Mouse (Mus musculus) adrenal gland, postnatal 10 days (tissue): ENCODE results near the gene Gucy2e. TPM values are rescaled to one million over a fixed set of nuclear protein-coding genes. Genes with fewer than 3 reads are reported as not detected.
A peak's percentile ranks its signal among the peaks of the same experiment; 100 is the strongest.

Experiments used
- DNase-seq: peaks from one replicate; pipeline ENCODE4 v3.0.0; 2021; ENCODE audit warnings: mixed read lengths
- total RNA-seq, 2 experiments: library from RNA; stranded (reverse); gene quantifications; 2 replicates each; pipeline ENCODE4 v1.2.3; 2021

The Gucy2e gene
- total RNA-seq, 2 experiments from 2014 or later: not detected

DNA sequence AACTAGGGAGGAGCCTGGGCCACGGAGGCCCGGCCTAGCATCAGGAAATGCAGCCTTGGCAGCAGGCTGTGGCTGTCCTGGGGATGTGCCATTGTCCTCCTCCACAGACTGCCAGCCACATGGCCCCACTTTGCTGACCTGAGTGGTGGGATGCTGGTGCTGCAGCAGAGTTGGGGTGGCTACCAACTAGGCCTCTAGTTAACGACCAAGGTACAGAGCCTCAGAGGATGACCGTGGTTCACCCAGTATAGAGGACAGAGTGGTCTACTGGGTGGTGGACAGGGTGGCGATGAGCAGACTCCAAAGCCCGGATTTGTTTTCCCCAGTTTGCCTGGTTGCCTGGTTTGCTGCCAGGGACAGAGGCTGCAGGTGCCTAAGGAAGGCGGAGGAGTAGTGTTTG lies 62.1 kb downstream of the Gucy2e start:
- DNase-seq: no peak

DNA sequence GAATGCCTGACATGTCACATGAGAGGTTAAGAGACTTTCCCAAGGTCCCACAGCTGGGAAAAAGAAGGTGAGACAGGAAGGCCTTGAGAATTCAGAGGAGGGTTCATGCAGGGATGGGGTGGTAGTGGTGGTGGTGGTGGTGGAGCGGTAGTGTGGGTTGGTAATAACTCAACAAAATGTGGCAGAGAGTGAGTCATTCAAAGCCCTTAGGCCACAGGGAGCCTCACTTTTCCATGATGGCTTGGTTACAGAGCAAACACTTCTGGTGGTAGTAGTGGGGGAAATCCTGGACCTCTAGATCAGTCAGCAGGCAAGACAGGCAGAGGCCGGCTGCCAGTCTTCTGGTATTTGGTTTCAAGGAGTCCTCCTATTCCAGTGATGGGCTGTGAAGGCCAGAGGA lies 64.2 kb downstream of the Gucy2e start:
- no peak for DNase-seq

DNA sequence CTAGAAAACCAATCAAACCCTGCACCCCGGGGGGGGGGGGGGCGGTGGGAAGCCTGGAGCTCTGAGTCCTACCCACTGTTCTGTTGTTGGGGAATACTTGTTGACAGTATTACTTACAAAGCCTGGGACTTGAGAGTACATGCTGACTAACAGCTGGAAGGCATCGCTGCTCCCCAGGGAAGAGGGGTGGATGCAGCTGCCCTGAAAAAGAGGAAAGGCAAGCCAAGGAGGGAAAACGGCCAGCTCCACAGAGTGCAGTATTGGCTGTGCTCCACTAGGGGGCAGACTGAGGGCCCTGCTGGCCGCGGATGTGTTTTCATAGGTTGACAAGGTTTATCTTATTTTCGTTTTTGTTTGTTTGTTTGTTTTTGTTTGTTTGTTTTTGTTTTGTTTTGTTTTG lies 65.2 kb downstream of the Gucy2e start:
- DNase-seq: peak; percentile 82

DNA sequence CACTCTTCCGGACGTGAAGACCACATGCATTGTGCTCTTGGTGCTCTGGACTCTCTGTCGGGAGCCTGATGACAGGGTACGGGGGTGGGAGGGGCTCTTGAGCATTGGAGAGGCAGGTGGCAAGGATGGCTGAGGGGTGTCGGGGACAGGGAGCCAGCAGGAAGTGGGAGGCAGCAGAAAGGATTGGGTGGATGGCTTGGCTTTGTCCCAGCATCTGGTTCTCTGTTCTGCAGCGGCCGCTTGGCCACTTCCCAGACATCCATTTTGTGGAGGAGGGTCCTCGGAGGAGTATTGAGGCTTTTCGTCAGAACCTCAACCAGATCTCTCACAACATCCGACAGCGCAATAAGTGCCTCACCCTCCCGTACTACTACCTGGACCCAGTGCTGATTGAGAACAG lies 67.5 kb downstream of the Gucy2e start:
- no peak for DNase-seq

Other genes starting within 250 kb of the Gucy2e start
- gene Pfas, start 228.6 kb downstream of the Gucy2e start, total RNA-seq: 10 to 100 TPM; 23.8 to 32.9 TPM
- 10 to 100 TPM; 25.3 to 30.0 TPM for gene Ctc1, start 221.1 kb downstream of the Gucy2e start, total RNA-seq
- 10 to 100 TPM; 16.2 to 22.5 TPM for gene Aurkb, start 191.4 kb downstream of the Gucy2e start, total RNA-seq
- 10 to 100 TPM; 19.1 to 22.1 TPM for gene Borcs6, start 177.3 kb downstream of the Gucy2e start, total RNA-seq
- gene Tmem107, start 166.2 kb downstream of the Gucy2e start, total RNA-seq: 10 to 100 TPM; 13.2 to 13.8 TPM
- gene Vamp2, start 148.5 kb downstream of the Gucy2e start, total RNA-seq: 100 to 1,000 TPM; 104 to 143 TPM
- gene Per1, start 141.8 kb downstream of the Gucy2e start, total RNA-seq: 100 to 1,000 TPM in 1 of 2 experiments, 10 to 100 TPM in 1; 63.1 to 157 TPM
- gene Hes7, start 116.6 kb downstream of the Gucy2e start, total RNA-seq: under 1 TPM; 0.18 to 0.36 TPM
- gene 9130213A22Rik, start 114.4 kb downstream of the Gucy2e start, total RNA-seq: under 1 TPM; 0.48 to 0.66 TPM
- gene Aloxe3, start 111.1 kb downstream of the Gucy2e start, total RNA-seq: under 1 TPM; 0.60 to 0.76 TPM
- not detected for gene Alox12b, start 80.0 kb downstream of the Gucy2e start, total RNA-seq
- gene Alox8, start 39.2 kb downstream of the Gucy2e start, total RNA-seq: not detected
- gene Cntrob, start 86.7 kb upstream of the Gucy2e start, total RNA-seq: 10 to 100 TPM in 1 of 2 experiments, 1 to 10 TPM in 1; 7.8 to 12.6 TPM
- gene Trappc1, start 86.9 kb upstream of the Gucy2e start, total RNA-seq: 10 to 100 TPM; 75.1 to 78.6 TPM
- 1 to 10 TPM; 5.1 to 7.9 TPM for gene Kcnab3, start 89.2 kb upstream of the Gucy2e start, total RNA-seq
- gene Rnf227, start 103.4 kb upstream of the Gucy2e start, total RNA-seq: 1 to 10 TPM; 4.2 to 7.2 TPM
- 100 to 1,000 TPM in 1 of 2 experiments, 10 to 100 TPM in 1; 93.8 to 128 TPM for gene Chd3, start 132.4 kb upstream of the Gucy2e start, total RNA-seq
- gene Naa38, start 158.5 kb upstream of the Gucy2e start, total RNA-seq: 100 to 1,000 TPM; 124 to 138 TPM
- 10 to 100 TPM; 32.4 to 38.9 TPM for gene Cyb5d1, start 158.6 kb upstream of the Gucy2e start, total RNA-seq
- gene Tmem88, start 161.2 kb upstream of the Gucy2e start, total RNA-seq: 10 to 100 TPM; 29.1 to 33.0 TPM
- gene Kdm6b, start 176.6 kb upstream of the Gucy2e start, total RNA-seq: 10 to 100 TPM; 49.0 to 53.4 TPM